ENCODE assay signal across 10 mouse cellular contexts in genomic region chr3:68045475-68046416, GRCm38 (mm10). TPM values are rescaled to one million over a fixed set of nuclear protein-coding genes. Genes with fewer than 3 reads are reported as not detected.
DNase-seq lines count a peak whose midpoint lies in the region; ATAC-seq and TF ChIP-seq lines count a peak whose summit lies in the region.
"Had no signal": no experiment of that assay in that cellular context is flagged by ENCODE, and none has a peak within 500 bp of the region (broad histone marks: within the 10 kb centered on the region; RNA-seq: fewer than 3 reads in every experiment).

No protein-coding gene starts in this region.

- WGBS in kidney, adult 2 months = 50% methylated on average over 9 of the region's 9 CpGs
- WGBS in bone marrow, adult 2 months = 45% methylated on average over 9 of the region's 9 CpGs
- 48% methylated on average over 9 of the region's 9 CpGs for WGBS in forebrain, embryonic 14.5 days
- WGBS in midbrain, postnatal 0 days = 52% methylated on average over 9 of the region's 9 CpGs

- no peak for TF ChIP-seq POLR2A in kidney, adult 2 months (IDR thresholded peaks at IDR 0.05; ENCODE audit: low read depth, low read length)
- TF ChIP-seq POLR2A in bone marrow, adult 2 months (IDR thresholded peaks at IDR 0.05; ENCODE audit: borderline replicate concordance, control insufficient read depth, low read depth, low read length) = no peak

- H3K27ac ChIP-seq in kidney, adult 2 months (ENCODE audit: insufficient read depth, low read depth, low read length) = no peak overlapping the region
- H3K27ac ChIP-seq in bone marrow, adult 2 months (ENCODE audit: control insufficient read depth, insufficient read depth, low read depth, low read length, poor library complexity) = no peak overlapping the region
- no peak overlapping the region for H3K27ac ChIP-seq in forebrain, embryonic 14.5 days (ENCODE audit: low read depth, low read length)
- no peak overlapping the region for H3K27ac ChIP-seq in midbrain, postnatal 0 days (ENCODE audit: low read depth, low read length)
- H3K27ac ChIP-seq: embryonic facial prominence, embryonic 15.5 days; macrophage had no signal

- TF ChIP-seq CTCF in kidney, adult 2 months (conservative IDR thresholded peaks at IDR 0.05; ENCODE audit: insufficient read depth, insufficient read length, low read depth, low read length) = peak; percentile 76
- TF ChIP-seq CTCF in bone marrow, adult 2 months (IDR thresholded peaks at IDR 0.05; ENCODE audit: control insufficient read depth, insufficient read depth, low read length) = peak; percentile 26; the same call in 1 of the 2 replicates
- TF ChIP-seq CTCF in midbrain, postnatal 0 days (IDR thresholded peaks at IDR 0.05) = peak; percentile 97

- no peaks in the 10 kb centered on the region for H3K36me3 ChIP-seq in kidney, adult 2 months (ENCODE audit: control insufficient read depth, insufficient read depth, low read length)
- no peaks in the 10 kb centered on the region for H3K36me3 ChIP-seq in forebrain, embryonic 14.5 days (ENCODE audit: control insufficient read depth, insufficient read depth, low read length)
- no peaks in the 10 kb centered on the region for H3K36me3 ChIP-seq in midbrain, postnatal 0 days (ENCODE audit: insufficient read depth, low read length)
- H3K36me3 ChIP-seq: embryonic facial prominence, embryonic 15.5 days had no signal

- ATAC-seq in CD4-positive, CD25-positive, alpha-beta regulatory T cell, adult 4 months = peak; percentile 56
- ATAC-seq in forebrain, embryonic 14.5 days = peak; percentile 70
- peak; percentile 70 for ATAC-seq in midbrain, postnatal 0 days (ENCODE audit: low FRiP score)

- H3K4me2 ChIP-seq in forebrain, embryonic 14.5 days (ENCODE audit: low read length) = no peak overlapping the region
- no peak overlapping the region for H3K4me2 ChIP-seq in midbrain, postnatal 0 days (ENCODE audit: low read depth, low read length, poor library complexity, severe bottlenecking)
- H3K4me2 ChIP-seq: embryonic facial prominence, embryonic 15.5 days had no signal

- H3K4me1 ChIP-seq in kidney, adult 2 months (ENCODE audit: control insufficient read depth, insufficient read depth, low read length) = no peaks in the 10 kb centered on the region
- H3K4me1 ChIP-seq in bone marrow, adult 2 months (ENCODE audit: control insufficient read depth, insufficient read depth, low read length) = no peaks in the 10 kb centered on the region
- no peaks in the 10 kb centered on the region for H3K4me1 ChIP-seq in forebrain, embryonic 14.5 days (ENCODE audit: control insufficient read depth, insufficient read depth, low read length)
- no peaks in the 10 kb centered on the region for H3K4me1 ChIP-seq in midbrain, postnatal 0 days (ENCODE audit: insufficient read depth, low read length)
- H3K4me1 ChIP-seq: embryonic facial prominence, embryonic 15.5 days had no signal

- no peak overlapping the region for H3K9ac ChIP-seq in forebrain, embryonic 14.5 days (ENCODE audit: low read length)
- no peak overlapping the region for H3K9ac ChIP-seq in midbrain, postnatal 0 days (replicated peaks; ENCODE audit: low read length, poor library complexity, severe bottlenecking)
- H3K9ac ChIP-seq: embryonic facial prominence, embryonic 15.5 days had no signal

- H3K9me3 ChIP-seq in forebrain, embryonic 14.5 days (replicated peaks; ENCODE audit: control insufficient read depth, low read length) = no peaks in the 10 kb centered on the region
- H3K9me3 ChIP-seq in midbrain, postnatal 0 days (ENCODE audit: low read length) = no peaks in the 10 kb centered on the region
- H3K9me3 ChIP-seq: embryonic facial prominence, embryonic 15.5 days had no signal

- no peak overlapping the region for H3K4me3 ChIP-seq in kidney, adult 2 months (ENCODE audit: insufficient read depth, low read depth, low read length)
- H3K4me3 ChIP-seq in bone marrow, adult 2 months (replicated peaks; ENCODE audit: control insufficient read depth, low read depth, low read length) = no peak overlapping the region
- no peak overlapping the region for H3K4me3 ChIP-seq in forebrain, embryonic 14.5 days (ENCODE audit: low read depth, low read length)
- H3K4me3 ChIP-seq in midbrain, postnatal 0 days (ENCODE audit: low read depth, low read length) = no peak overlapping the region
- H3K4me3 ChIP-seq: embryonic facial prominence, embryonic 15.5 days had no signal

- DNase-seq in kidney, adult 2 months = peak; percentile 47
- DNase-seq in kidney, adult 11 months = no peak
- DNase-seq in forebrain, embryonic 14.5 days (ENCODE audit: low spot score) = peak; percentile 91
- DNase-seq in layer of hippocampus, adult 9-11 months = peak; percentile 33
- peak; percentile 89 for DNase-seq in midbrain, postnatal 0 days (ENCODE audit: low spot score)
- no peak for DNase-seq in urinary bladder, postnatal 10 days (ENCODE audit: low spot score)

- no peaks in the 10 kb centered on the region for H3K27me3 ChIP-seq in kidney, adult 2 months (replicated peaks; ENCODE audit: control insufficient read depth, insufficient read depth, low read length)
- H3K27me3 ChIP-seq in forebrain, embryonic 14.5 days (replicated peaks; ENCODE audit: control insufficient read depth, insufficient read depth, low read length) = no peaks in the 10 kb centered on the region
- 0 out of 2 replicates have a peak, but pooled peaks cover 6% of the 10 kb centered on the region for H3K27me3 ChIP-seq in midbrain, postnatal 0 days (ENCODE audit: insufficient read depth, low read length)
- H3K27me3 ChIP-seq: embryonic facial prominence, embryonic 15.5 days had no signal

RNA-seq across cellular contexts. Expression of gene Schip1, which starts 18.9 kb away (rescaled TPM):
- 10.2 and 10.6 TPM in 2 replicates for polyA plus RNA-seq in kidney, adult 2 months (2012; rRNA removed)
- polyA plus RNA-seq in CD4-positive, CD25-positive, alpha-beta regulatory T cell, adult 4 months (2017; shearing (Covaris generic)) = not detected
- 2.8 and 8.0 TPM in 2 replicates for polyA plus RNA-seq in bone marrow, adult 2 months (2011; ENCODE audit: insufficient read depth, insufficient read length, low replicate concordance, missing spikeins)
- polyA plus RNA-seq in forebrain, embryonic 14.5 days (2014; fragmentation: Nextera tagmentation; extraction: Ambion mirVana) = 165 and 199 TPM in 2 replicates
- 105 and 108 TPM in 2 replicates for total RNA-seq in midbrain, postnatal 0 days (2014; rRNA removed)
- 154 and 157 TPM in 2 replicates for polyA plus RNA-seq in midbrain, postnatal 0 days (2015; fragmentation: Nextera tagmentation; extraction: Ambion mirVana)
- polyA plus RNA-seq: macrophage had no signal

Comparison
In these comparisons a context has a peak if more than half of its experiments do, and no peak if none do; other contexts are left out.
1. DNase-seq: peak in kidney, adult 2 months (single experiment), forebrain, embryonic 14.5 days (single experiment), layer of hippocampus, adult 9-11 months (single experiment) and midbrain, postnatal 0 days (single experiment); none in kidney, adult 11 months (single experiment) and urinary bladder, postnatal 10 days (single experiment).
2. CTCF ChIP-seq: peak in every context shown above with its lines; median percentile 97 in midbrain, postnatal 0 days; 76 in kidney, adult 2 months; 26 in bone marrow, adult 2 months.
3. RNA of gene Schip1, which starts 18.9 kb away (polyA plus RNA-seq): 165 to 199 TPM in forebrain, embryonic 14.5 days and 154 to 157 TPM in midbrain, postnatal 0 days; 10.2 to 10.6 TPM in kidney, adult 2 months, 2.8 to 8.0 TPM in bone marrow, adult 2 months and not detected in CD4-positive, CD25-positive, alpha-beta regulatory T cell, adult 4 months; every median in the first group is over 10 times any median in the second.
4. Peak in every context shown above with its lines, with median percentiles within 50 percentile points of each other: ATAC-seq.